Mouse (Mus musculus) right cerebral cortex, postnatal 36 days (tissue): ENCODE measurements around the gene Tbx3.
A peak's percentile ranks its signal among the peaks of the same experiment; 100 is the strongest.

Experiments used
- DNase-seq, 2 experiments: peaks; one replicate each; pipeline ENCODE4 v3.0.0; 2022; ENCODE audit warnings: low spot score in 2 of 2, mixed read lengths in 1 of 2

The Tbx3 gene

DNA sequence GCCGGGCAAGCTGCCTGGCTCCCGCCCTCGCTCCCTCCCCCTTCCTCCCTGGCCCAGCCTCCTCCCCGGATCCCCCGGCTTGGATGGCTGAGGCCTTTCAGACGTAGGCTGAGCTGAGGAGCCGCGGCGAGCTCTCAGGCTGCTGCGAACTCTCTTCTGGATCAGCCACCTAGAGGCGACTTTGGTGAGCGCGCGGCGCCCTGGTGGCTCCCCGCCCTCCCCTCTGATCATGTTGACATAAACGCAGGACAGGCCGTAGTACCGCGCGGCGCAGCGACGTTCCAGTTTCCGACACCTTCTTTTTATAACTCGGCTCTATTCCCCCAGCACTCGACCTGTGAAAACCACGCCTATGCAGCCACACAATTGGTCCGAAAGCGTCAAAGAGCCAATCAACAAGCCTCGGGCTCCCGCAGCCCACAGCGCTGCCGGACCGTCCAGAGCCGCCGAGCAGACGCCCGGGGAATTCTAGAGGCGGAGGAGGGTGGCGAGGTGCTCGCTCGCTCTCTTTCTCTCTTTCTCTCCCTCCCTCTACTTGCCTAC is at the start of gene Tbx3:
TSS of gene Tbx3 (plus strand) at position 104 of the 543 bp plus-strand sequence.
- peak; percentile 34 to 57 for DNase-seq

DNA sequence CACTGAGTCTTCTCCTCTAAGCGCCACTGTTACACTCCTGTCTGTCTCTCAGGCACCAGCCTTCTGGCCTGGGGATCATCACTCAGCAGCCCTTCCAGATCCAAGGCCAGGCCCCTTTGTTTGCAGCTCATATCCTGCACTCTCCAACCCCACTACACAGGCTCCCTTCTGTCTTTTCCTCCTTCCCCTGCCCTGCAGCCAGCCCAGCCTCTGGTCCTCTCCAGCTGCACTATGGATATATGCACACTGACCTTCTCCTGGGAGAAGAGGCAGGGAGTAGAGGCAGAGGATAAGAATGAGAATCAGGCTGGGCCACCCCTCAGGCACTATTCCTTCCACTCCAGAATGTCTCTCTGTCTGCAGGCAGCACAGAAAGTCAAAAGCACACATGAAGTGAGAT is 48.4 kb upstream of the Tbx3 start:
- DNase-seq: no peak

DNA sequence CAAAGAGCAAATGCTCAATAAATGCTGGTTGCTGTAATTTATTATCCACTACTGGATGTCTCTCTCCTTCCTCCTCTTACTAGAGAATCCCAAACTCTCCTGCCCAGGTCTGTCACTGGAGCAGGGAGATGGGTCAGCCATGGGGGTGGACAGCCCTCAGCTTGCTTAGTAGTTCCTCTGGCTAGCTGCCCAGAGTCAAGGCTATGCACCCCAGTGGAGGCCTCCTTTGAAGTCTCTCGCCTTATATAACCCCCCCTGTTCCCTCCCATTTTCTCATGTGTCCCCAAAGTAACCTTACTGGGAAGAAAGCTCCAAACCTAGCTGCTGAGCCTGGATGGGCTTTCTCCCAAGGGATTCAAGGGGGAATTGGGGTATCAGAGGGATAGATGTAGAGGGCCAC is 45.9 kb upstream of the Tbx3 start:
- DNase-seq: no peak

DNA sequence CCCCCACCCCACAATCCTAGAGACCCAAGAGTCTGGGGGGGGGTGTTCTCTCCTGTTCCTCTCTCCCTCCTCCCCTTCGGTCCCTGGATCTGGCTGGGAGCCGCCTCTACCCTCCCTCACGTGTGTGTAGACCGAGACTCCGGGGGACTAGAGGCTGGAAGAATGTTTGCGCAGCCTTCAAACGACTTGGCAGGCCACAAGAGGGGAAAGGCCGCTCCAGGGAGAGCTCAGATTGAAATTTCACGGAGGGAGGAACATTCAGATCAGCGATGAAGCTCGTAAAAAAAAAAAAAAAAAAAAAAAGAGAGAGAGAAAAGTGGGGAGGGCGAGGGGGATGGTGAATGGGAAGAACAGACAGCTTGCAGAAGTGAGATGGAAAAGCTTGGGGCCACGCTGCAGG is 44.9 kb upstream of the Tbx3 start:
- DNase-seq: no peak

DNA sequence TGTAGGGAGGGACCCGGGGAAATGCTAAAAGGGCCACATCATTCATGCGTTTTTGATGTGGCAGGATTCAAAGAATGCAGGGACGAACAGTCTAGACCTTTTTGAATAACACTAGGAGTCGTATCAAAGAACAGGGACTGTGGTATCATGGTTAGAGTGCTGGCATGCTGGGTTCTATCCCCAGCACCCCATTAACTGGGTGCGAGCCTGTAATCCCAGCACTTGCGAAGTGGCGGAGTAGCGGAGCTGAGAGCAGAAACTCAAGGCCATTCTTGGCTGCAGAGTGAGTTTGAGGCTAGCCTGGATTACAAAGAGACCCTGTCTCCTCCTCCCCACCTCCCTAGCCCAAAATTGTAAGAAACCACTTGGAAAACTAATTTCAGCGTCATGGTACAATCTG is 44.3 kb upstream of the Tbx3 start:
- no peak for DNase-seq

DNA sequence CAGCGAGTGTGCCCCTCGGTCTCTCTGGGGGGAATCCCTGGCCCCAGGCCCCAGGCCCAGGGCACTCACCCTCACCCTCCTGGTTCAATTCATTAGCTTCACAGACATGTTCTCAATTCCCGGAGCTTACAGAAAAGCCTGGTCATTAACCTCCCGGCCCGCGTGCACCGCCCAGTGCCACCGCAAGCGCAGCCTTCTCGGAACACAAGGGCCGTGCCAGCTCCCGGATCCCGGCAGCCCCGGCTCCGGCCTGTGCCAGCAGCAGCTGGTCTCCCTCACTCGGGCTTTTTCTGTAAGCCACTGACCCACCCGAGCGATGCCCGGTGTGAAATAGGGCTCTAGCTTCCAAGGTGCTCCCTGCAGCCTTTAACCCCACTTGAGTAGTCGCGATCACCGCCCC is 43.8 kb upstream of the Tbx3 start:
- no peak for DNase-seq

DNA sequence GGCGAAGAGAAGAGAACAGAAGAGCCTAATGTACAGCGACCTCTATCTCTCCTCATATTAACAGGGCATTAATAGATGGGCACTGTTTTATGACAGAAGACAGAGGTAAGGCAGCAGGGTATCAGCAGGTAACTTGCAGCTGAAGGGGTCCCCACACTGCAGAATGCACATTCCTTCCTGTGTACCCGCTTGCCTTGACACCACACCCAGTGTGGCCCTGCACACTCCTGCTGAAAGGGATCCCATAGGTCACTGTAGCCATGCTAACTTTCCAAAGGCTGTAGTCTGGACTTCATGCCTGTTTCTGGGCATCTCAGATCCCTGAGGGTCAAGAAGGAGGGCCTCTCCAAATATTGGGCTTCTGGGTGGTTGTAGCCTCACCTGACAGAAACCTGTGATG is 42.4 kb upstream of the Tbx3 start:
- no peak for DNase-seq

DNA sequence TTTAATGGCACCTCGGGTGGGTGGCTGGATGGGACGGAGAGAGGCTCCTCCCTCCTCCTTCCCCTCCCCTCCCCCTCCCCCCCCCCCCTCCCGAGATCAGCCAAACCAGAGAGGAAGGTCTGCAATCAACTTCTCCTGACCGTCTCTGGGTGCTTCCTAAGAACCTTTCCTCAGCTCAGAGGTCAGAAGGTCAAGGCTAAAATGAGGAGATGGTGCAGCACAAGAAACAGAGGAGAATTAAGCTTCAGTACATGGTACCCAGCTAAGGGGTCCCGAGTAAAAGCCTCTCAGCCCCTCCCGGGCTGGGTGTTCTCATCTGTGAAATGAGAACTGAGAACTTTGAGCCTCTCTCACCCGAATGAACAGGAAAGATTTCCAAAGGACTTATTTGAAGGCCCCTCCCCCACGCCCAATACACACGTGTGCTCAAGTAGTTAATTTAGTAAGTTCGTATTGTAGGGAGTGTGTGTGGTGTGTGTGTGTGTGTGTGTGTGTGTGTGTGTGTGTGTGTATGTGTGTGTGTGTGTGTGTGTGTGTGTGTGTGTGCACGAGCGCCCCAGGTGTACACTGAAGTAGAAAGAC is 41.6 kb upstream of the Tbx3 start:
- no peak for DNase-seq

DNA sequence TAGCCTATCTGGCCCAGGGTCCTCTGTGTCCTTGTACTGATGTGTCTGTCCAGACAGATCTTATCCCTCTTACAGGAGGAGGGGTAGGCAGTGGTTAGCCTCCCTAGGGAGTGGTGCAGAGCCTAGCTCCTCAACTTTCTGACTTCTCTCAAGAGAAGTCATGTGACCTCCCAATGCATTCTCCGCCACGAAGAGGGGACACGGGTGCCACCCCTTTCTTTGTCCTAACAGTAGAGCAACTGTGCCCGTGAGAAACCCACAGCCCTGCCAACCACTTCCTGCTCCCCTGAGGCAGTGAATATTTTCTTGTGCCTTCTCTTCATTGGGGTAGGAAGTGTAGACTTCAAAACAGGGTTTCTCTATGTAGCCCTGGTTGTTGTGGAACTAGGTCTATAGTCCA is 36.9 kb upstream of the Tbx3 start:
- no peak for DNase-seq

DNA sequence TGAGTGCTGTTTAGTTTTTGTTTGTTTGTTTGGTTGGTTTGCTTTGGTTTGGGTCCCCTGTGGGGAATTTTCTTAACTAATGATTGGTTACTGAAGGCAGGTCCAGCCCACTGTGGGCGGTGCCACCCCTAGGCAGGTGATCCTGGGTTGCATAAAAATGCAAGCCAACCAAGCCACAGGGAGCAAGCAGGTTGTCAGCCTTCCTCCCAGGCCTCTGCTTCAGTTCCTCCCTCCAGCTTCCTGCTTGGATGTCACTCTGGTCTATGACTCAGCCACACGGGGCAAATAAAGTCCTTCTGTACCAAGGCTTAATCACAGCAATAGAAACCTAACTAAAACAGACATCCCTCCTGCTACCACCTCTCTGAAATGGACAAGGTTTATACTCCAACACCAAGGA is 35.6 kb upstream of the Tbx3 start:
- no peak for DNase-seq

DNA sequence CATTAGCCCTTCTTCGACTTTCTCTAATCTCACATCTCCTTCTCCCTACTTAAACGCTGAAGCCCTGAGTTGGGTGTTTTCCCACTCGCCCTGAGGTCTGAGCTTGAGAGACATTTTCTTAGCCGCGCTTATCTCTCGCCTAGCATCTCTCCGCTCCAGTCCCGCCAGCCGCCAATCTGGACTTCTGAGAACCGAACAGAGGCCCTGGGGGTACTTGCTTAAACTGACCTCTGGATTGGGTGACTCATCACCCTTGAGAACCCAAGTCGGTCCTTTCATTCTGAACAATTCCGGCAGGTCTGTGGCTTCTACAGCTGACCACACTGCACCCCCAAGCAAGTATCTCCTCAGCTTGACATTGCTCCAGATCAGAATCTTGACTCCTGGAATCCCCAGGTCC is 32.2 kb upstream of the Tbx3 start:
- no peak for DNase-seq

DNA sequence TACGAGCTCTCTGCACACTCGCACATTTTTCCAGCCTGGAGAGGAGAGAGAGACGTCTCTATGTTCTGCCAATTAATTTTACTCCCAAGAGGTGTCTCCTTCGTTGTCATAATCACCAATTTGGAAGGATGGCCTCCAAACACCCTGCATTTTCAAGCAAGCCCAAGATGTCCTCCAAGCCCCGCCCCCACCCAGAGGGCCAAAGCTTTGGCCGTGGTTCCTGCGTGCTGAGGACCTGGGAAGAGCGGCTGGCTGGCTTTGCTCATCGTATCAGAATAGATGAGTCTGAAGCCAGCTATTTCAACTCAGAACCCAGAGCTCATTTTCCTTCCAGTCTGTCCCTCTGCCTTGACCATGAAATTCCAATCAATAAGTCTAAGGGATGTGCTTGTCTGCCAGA is 29.4 kb upstream of the Tbx3 start:
- DNase-seq: no peak

DNA sequence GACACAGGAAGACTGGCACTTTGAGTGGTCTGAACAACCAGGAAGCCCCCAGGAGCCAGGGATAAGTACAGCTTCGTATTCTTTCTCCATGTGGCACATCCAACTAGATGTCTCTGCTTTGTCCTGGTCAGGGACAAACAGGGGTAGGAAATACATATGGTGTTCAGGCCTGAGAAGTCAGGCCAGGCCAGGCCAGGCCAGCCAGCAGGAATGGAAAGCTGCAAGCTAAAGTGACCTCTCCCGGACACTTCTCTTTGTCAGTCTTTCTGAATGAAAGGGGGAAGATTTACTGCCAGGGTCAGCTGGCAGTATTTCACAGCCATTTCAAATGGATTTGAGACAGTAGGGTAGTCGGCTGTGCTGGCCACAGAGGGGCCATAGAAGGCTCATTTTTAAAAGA is 28.8 kb upstream of the Tbx3 start:
- DNase-seq: no peak

DNA sequence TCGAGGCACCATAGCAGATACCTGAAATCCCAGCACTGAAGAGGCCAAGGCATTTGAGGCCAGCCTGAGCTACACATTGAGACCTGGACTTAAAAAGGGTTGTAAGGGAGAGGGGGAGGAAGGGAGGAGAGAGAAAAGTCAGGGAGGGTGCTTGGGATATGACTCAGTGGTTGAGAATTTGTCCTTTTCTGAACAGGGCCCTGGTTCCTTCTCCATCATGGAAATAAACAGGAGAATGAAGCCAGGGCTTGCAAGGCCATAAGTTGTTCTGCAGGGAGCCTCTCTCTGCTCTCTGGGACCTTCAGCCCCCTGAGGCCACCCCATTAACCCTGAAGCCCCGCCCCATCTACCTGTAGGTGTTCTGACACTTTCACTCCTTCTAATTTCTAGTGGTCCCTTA is 23.5 kb upstream of the Tbx3 start:
- DNase-seq: no peak

DNA sequence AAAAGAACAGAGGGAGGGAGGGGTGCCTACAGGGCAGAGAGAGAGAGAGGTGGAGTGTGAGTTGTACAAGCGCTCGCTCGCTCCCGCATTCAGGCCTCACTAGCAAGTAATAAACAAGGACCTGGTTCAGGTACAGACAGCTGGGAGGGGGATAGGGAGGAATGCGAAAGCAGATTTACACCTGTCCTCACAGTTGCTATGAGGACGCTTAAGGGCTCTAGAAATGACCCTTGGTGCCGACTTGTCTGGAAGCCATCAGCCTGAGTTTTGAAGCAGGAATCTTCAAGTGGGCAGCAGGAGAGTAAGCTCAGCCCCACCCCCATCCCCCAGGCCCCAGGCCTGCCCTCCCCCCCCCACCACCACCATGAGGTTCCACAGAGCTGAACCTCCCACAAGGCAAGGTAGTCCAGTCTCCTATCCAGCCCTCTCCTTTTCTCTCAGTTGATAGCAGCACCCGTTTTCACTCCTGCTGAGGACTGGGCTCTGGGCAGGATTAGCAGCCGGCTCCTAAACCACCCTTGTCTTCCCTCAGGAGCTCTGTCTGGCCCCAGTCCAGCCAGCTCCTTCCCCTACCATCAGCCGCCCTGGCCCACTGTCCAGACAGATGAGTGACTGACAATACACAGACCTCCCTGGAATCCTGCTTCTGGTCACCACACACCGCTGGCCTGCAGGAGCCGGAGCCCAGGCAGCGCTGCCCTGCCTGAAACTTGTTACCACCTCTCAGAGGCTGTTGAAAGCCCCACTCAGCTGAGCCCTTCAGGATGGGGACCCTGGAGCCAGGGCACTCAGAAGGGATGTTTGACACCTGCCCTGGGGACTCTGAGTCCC is 19.1 kb upstream of the Tbx3 start:
- DNase-seq: no peak

DNA sequence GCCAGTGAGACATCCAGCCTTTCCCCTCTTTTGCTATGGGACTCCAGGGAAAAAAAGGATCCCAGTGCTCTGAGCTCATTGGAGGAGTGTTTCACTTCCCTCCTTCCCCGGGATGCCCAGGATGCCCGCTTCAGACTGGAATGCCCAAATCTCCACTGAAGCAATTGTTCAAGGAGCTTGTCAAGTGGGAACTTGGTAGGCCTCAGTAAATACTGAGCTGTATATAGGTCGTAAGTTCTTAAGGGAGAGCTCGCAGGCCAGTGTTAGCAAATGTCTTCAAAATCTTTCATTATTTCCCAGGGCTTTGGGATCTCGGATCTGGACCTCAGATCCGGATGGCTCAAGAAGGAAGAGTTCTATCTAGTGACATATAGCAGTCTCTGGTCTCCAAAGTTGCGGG is 14.1 kb upstream of the Tbx3 start:
- DNase-seq: no peak

DNA sequence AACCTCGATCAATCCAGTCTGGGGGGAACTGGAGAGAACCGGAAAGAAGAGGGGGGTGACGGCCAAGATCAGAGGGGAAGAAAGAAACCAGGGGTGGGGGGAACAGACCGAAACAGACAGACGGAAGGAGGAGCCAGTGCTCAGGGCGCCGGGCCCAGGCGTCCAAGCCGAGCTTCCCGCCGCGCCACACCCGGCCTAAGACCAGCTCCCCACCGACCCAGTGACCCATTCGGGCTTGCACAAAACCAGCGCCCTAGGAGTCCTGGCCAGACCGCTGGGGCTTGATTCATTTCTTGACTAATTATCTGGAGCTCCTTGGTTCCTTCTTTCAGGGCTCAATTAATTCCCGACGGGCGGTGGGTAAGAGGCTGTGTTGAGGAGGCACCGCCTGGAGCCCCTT is 13.6 kb upstream of the Tbx3 start:
- no peak for DNase-seq

DNA sequence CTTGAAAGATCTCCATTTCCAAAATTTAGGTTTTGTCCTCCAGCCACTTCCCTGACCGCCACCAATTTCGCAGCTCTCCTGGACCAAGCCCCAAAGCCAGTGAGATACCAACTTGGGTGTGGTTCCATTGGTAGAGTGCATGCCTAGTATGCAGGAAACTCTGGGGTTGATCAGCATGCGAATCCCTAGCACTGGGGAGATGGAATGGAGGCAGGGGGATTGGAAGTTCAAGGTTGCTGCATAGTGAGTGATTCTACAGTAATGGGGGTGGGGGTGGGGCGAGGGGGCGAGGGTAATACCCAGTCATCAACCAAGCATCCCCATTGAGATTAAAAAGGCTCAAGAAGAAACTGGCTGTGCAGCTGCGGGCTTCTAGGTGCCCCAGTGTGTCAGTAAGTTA is 13.1 kb upstream of the Tbx3 start:
- no peak for DNase-seq

DNA sequence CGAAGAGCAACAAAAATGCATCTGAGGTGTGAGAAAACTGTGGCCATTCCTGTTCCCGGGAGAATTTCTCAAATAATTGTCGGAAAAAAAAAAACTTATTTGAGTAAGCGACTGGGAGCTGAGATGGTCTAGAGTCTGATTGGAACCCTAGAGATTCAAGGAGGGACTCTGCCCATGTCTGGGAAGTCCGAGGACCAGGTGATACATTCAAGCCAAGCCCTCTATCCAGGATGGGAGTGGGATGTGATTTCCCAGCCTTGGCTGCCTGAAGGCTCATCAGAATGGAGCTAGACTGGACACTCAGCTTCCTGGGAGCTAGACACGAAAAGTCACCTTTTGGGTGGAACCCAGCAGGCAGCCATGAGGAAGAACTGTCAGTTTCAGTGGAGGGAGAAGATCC is 12.7 kb upstream of the Tbx3 start:
- no peak for DNase-seq

DNA sequence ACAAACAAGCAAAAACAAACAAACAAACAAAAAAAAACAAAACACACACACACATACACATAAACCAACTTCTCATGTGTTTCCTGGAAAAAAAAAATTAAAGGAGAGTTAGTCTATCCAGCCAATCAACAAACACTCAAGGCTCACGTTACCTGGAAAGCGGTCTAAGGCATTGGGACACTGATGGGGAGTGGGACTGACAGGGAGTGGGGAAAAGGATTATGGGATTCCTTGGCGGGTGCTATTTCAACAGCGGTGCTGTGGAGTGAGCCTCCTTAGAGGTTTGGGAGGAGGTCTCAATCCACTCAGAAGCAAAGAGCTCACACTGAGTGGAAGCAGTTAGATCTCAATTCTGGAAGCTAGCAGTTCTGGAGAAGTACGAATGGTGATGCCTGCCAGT is 12.1 kb upstream of the Tbx3 start:
- DNase-seq: no peak

DNA sequence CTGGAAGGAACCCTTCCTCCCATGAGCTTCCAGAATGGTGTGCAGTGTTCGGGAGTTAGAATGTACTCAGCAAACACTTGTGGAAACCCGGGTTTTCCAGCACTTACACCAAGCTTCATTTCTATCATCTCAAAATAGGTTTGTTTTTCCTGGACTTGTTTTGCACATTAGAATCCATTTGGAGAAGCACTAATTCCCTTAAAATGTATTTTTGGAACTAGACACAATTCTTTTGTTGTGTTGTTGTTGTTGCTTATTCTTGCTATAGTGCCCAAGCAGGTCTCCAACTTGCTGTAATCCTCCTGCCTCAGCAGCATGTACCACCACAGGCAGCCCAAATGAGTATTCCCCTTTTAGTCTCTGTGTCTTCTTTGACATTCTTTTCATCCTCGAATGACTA is 11.4 kb upstream of the Tbx3 start:
- DNase-seq: no peak

DNA sequence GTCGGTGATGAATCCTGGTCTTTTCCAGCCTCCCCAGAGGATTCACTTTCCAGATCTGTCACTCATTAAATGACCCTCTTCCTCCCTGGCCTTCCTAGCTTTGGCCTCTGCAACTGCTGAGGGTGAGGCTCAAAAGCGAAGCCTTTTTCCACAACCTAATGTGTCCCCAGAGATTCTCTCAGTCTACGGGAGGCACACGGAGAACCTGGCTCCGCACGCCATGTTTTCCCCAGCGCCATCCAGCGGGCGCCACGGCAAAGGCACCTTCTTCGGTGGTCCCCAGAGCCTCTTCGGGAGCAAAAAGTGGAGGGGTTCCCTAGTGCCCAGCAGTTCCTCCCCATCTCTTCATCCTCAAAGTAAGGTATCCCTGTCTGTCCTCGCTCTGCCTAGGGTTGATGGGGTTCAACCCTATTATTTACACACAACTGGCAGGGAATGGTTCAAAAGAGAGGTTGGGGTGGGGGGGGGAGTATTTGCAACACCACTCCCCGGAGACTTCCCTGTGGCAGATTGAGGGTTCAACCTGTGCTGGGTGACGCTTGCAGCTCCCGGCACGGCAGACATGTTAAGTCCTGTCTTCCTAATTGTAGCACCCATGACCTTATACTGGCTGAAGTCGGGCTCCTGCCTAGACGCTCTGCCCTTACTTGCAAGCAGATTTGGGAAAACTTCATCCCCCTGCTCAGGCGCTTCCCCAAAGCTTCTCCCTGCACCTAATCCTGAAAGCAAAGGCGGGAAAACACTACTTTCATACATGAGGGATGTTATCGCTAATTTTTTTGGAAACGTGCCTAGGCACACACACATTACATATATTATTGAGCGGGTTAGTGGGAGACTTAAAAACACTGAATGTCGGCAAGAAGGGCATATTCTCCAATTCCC is 9.7 kb upstream of the Tbx3 start:
- no peak for DNase-seq

DNA sequence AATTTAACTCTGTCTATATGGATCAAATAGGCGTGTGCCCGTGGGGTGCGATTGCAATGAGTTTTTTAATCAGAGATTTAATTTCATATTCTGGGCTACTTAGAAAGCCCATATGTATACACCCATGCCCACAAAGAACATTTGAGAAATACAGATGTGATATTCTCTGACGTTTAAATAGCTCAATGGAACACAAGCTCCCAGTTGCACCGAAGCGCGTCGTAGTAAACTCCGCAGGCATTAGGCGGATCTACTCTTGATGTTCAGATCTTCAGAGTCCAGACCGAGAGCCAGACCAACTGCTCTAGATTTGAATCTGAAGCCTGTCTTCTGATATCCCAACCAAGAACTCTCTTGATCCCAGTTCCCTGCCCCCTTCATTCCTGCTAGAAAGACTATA is 9.0 kb upstream of the Tbx3 start:
- DNase-seq: no peak
